Mouse (Mus musculus): Measurements from ENCODE around the gene Cd4. TPM values are rescaled to one million over a fixed set of nuclear protein-coding genes. Genes with fewer than 3 reads are reported as not detected.

The Cd4 gene
- 1.4 and 1.6 TPM in 2 replicates for polyA plus RNA-seq (2012; rRNA removed)

GRCm38 (mm10) chr6:124887986-124888385 is at the start of gene Cd4:
Gene Cd4, minus strand, starts transcription at chr6:124888221.

GRCm38 (mm10) chr6:124930754-124931524 is 42.9 kb upstream of the Cd4 start, which contains the start of gene Mlf2:
Gene Mlf2, plus strand, starts transcription at chr6:124931386.

GRCm38 (mm10) chr6:124919695-124920317 is 31.8 kb upstream of the Cd4 start, which contains the start of gene Ptms:
Gene Ptms, minus strand, starts transcription at chr6:124920103.

GRCm38 (mm10) chr6:124911533-124912218 is 23.7 kb upstream of the Cd4 start, which contains the start of gene Lag3:
Gene Lag3, minus strand, starts transcription at chr6:124911705.

GRCm38 (mm10) chr6:124863658-124864298 is 24.2 kb downstream of the Cd4 start, which contains the start of gene Gpr162:
Gene Gpr162, minus strand, starts transcription at chr6:124863983.

GRCm38 (mm10) chr6:124856916-124857839 is 30.8 kb downstream of the Cd4 start, which contains the start of gene P3h3:
Gene P3h3, minus strand, starts transcription at chr6:124857752.

GRCm38 (mm10) chr6:124840241-124841167 is 47.5 kb downstream of the Cd4 start, which contains the start of gene Gnb3:
Gene Gnb3, minus strand, starts transcription at chr6:124840275.

GRCm38 (mm10) chr6:124828868-124829798 is 58.9 kb downstream of the Cd4 start, which contains the start of the genes Usp5 and Cdca3:
Gene Usp5, minus strand, starts transcription at chr6:124829484.
Gene Cdca3, plus strand, starts transcription at chr6:124829547.

Other genes starting within 250 kb of the Cd4 start
- gene Lpcat3, start 225.2 kb downstream of the Cd4 start, polyA plus RNA-seq (2012; rRNA removed), result 174 and 229 TPM in 2 replicates
- gene Emg1, start 176.0 kb downstream of the Cd4 start, polyA plus RNA-seq (2012; rRNA removed), result 43.9 and 53.5 TPM in 2 replicates
- gene Phb2, start 175.9 kb downstream of the Cd4 start, polyA plus RNA-seq (2012; rRNA removed), result 133 and 151 TPM in 2 replicates
- gene Ptpn6, start 149.5 kb downstream of the Cd4 start, polyA plus RNA-seq (2012; rRNA removed), result 15.2 and 17.3 TPM in 2 replicates
- gene Grcc10, start 146.8 kb downstream of the Cd4 start, polyA plus RNA-seq (2012; rRNA removed), result 266 and 371 TPM in 2 replicates
- not detected in 2 replicates for gene Gm45234, start 132.2 kb downstream of the Cd4 start, polyA plus RNA-seq (2012; rRNA removed)
- 44.9 and 59.9 TPM in 2 replicates for gene Atn1, start 131.7 kb downstream of the Cd4 start, polyA plus RNA-seq (2012; rRNA removed)
- 10.6 and 11.5 TPM in 2 replicates for gene Eno2, start 118.5 kb downstream of the Cd4 start, polyA plus RNA-seq (2012; rRNA removed)
- 9.0 and 11.7 TPM in 2 replicates for gene Lrrc23, start 108.5 kb downstream of the Cd4 start, polyA plus RNA-seq (2012; rRNA removed)
- 27.7 and 31.4 TPM in 2 replicates for gene Spsb2, start 79.6 kb downstream of the Cd4 start, polyA plus RNA-seq (2012; rRNA removed)
- gene Tpi1, start 73.9 kb downstream of the Cd4 start, polyA plus RNA-seq (2012; rRNA removed), result 353 and 433 TPM in 2 replicates
- gene Usp5, start 58.7 kb downstream of the Cd4 start, polyA plus RNA-seq (2012; rRNA removed), result 120 TPM in 2 replicates
- gene Cdca3, start 58.7 kb downstream of the Cd4 start, polyA plus RNA-seq (2012; rRNA removed), result 20.9 and 42.3 TPM in 2 replicates
- 0.98 and 1.0 TPM in 2 replicates for gene Gnb3, start 47.9 kb downstream of the Cd4 start, polyA plus RNA-seq (2012; rRNA removed)
- 99.7 and 118 TPM in 2 replicates for gene P3h3, start 30.5 kb downstream of the Cd4 start, polyA plus RNA-seq (2012; rRNA removed)
- 3.2 and 3.4 TPM in 2 replicates for gene Gpr162, start 24.2 kb downstream of the Cd4 start, polyA plus RNA-seq (2012; rRNA removed)
- gene Lag3, start 23.5 kb upstream of the Cd4 start, polyA plus RNA-seq (2012; rRNA removed), result 8.3 and 8.4 TPM in 2 replicates
- 2,014 and 3,023 TPM in 2 replicates for gene Ptms, start 31.9 kb upstream of the Cd4 start, polyA plus RNA-seq (2012; rRNA removed)
- 367 and 376 TPM in 2 replicates for gene Mlf2, start 43.2 kb upstream of the Cd4 start, polyA plus RNA-seq (2012; rRNA removed)
- 232 and 278 TPM in 2 replicates for gene Cops7a, start 77.3 kb upstream of the Cd4 start, polyA plus RNA-seq (2012; rRNA removed)
- gene Pianp, start 108.5 kb upstream of the Cd4 start, polyA plus RNA-seq (2012; rRNA removed), result 5.2 and 10.1 TPM in 2 replicates
- 70.1 and 85.2 TPM in 2 replicates for gene Zfp384, start 120.9 kb upstream of the Cd4 start, polyA plus RNA-seq (2012; rRNA removed)
- 48.6 and 50.5 TPM in 2 replicates for gene Ing4, start 151.5 kb upstream of the Cd4 start, polyA plus RNA-seq (2012; rRNA removed)
- 18.8 and 27.3 TPM in 2 replicates for gene Acrbp, start 161.5 kb upstream of the Cd4 start, polyA plus RNA-seq (2012; rRNA removed)
- gene Lpar5, start 179.7 kb upstream of the Cd4 start, polyA plus RNA-seq (2012; rRNA removed), result 5.5 and 5.9 TPM in 2 replicates
- 118 and 161 TPM in 2 replicates for gene Chd4, start 207.8 kb upstream of the Cd4 start, polyA plus RNA-seq (2012; rRNA removed)
- gene Nop2, start 243.7 kb upstream of the Cd4 start, polyA plus RNA-seq (2012; rRNA removed), result 20.9 and 24.3 TPM in 2 replicates